Mouse (Mus musculus) heart, adult 2 months (tissue): ENCODE measurements around the gene Fgfbp3.

ENCODE experiments used
- CTCF ChIP-seq: fragments of 200-600 bp; IDR thresholded peaks from 2 replicates; pipeline ENCODE4 v1.8.1; 2022; ENCODE audit warnings: antibody characterized with exemption, mild to moderate bottlenecking, moderate library complexity
- EP300 ChIP-seq: fragments of 200-500 bp; IDR thresholded peaks from 2 replicates; pipeline ENCODE4 v1.6.1; 2011; ENCODE audit warnings: low read depth, low read length, control low read depth; ENCODE audit not compliant: insufficient read depth
- POLR2A ChIP-seq: fragments of 200-500 bp; IDR thresholded peaks from 2 replicates; pipeline ENCODE4 v1.6.1; 2011; ENCODE audit warnings: mild to moderate bottlenecking, low read depth, low read length, control low read depth; ENCODE audit not compliant: insufficient read depth

DNA sequence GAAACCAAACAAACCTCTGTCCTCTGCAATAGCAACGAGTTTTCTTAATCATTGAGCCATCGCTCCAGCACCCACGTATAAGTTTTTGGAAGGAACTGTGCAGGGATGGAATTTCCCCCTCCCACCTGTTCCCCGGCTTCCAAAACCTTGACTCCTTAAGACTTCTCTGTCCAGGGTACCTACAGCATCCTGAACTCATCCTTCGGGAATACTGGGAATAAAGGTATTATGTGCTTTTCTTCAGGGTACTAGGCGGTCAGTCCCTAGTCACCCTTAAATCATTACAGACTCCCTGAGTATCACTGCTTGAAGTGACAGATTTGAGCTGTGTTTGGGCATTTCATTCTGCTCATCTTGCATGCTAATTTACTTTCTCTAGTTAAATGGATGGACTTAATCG lies 16.0 kb downstream of the Fgfbp3 start:
- TF ChIP-seq POLR2A (no peak), CTCF (no peak), EP300 (no peak)
